Mouse (Mus musculus) myocyte (in vitro differentiated cells): ENCODE results near the gene Gm10842. TPM values are rescaled to one million over a fixed set of nuclear protein-coding genes. Genes with fewer than 3 reads are reported as not detected.

ENCODE experiments used
- H3K27me3 ChIP-seq: one replicate; pipeline ENCODE4 v1.6.1; 2011; ENCODE audit not compliant: control insufficient read depth, insufficient read depth, insufficient read length
- H3K36me3 ChIP-seq: one replicate; pipeline ENCODE4 v1.6.1; 2011; ENCODE audit not compliant: control insufficient read depth, insufficient read depth
- H3K4me2 ChIP-seq: one replicate; pipeline ENCODE4 v1.6.1; 2011; ENCODE audit warnings: low read depth, control low read depth
- H3K4me3 ChIP-seq: one replicate; pipeline ENCODE4 v1.5.1; 2011; ENCODE audit warnings: mild to moderate bottlenecking, control low read depth, moderate library complexity
- H3K79me2 ChIP-seq: one replicate; pipeline ENCODE4 v1.6.1; 2011; ENCODE audit not compliant: control insufficient read depth, insufficient read depth
- H3ac ChIP-seq: one replicate; pipeline ENCODE4 v1.6.1; 2011; ENCODE audit not compliant: control insufficient read depth, insufficient read length
- CEBPB ChIP-seq: IDR thresholded peaks from 2 replicates; pipeline ENCODE4 v1.6.1; 2011; ENCODE audit warnings: mild to moderate bottlenecking, moderate library complexity; ENCODE audit not compliant: poor library complexity, insufficient read depth, severe bottlenecking
- E2F4 ChIP-seq: IDR thresholded peaks from one replicate; pipeline ENCODE4 v1.6.1; 2011; ENCODE audit warnings: mild to moderate bottlenecking, control low read depth, moderate library complexity; ENCODE audit not compliant: insufficient read depth
- MAX ChIP-seq: IDR thresholded peaks from one replicate; pipeline ENCODE4 v1.6.1; 2011; ENCODE audit warnings: low read depth, mild to moderate bottlenecking, control low read depth
- MYOD1 ChIP-seq, 3 experiments: IDR thresholded peaks; one replicate each; pipeline ENCODE4 v1.6.1; 2011; ENCODE audit warnings: control low read depth in 2 of 3, low read depth in 2 of 3, mild to moderate bottlenecking in 2 of 3, moderate library complexity in 1 of 3; ENCODE audit not compliant: insufficient read length in 2 of 3, control insufficient read depth in 1 of 3
- MYOG ChIP-seq, 3 experiments: IDR thresholded peaks; one replicate each; pipeline ENCODE4 v1.6.1; 2011; ENCODE audit warnings: control low read depth in 2 of 3, low read depth in 2 of 3, mild to moderate bottlenecking in 2 of 3; ENCODE audit not compliant: insufficient read length in 2 of 3, control insufficient read depth in 1 of 3, insufficient read depth in 1 of 3
- POLR2A ChIP-seq: IDR thresholded peaks from one replicate; pipeline ENCODE4 v1.6.1; 2011; ENCODE audit warnings: low read depth, mild to moderate bottlenecking, control low read depth, moderate library complexity; ENCODE audit not compliant: insufficient read length
- POLR2AphosphoS2 ChIP-seq: IDR thresholded peaks from one replicate; pipeline ENCODE4 v1.6.1; 2011; ENCODE audit warnings: low read depth, control low read depth; ENCODE audit not compliant: insufficient read length
- REST ChIP-seq: IDR thresholded peaks from one replicate; pipeline ENCODE4 v1.6.1; 2011; ENCODE audit warnings: mild to moderate bottlenecking, control low read depth, moderate library complexity; ENCODE audit not compliant: insufficient read depth, insufficient read length
- SRF ChIP-seq: IDR thresholded peaks from one replicate; pipeline ENCODE4 v1.6.1; 2011; ENCODE audit warnings: low read depth; ENCODE audit not compliant: control insufficient read depth, insufficient read length
- TCF12 ChIP-seq: IDR thresholded peaks from one replicate; pipeline ENCODE4 v1.6.1; 2011; ENCODE audit warnings: mild to moderate bottlenecking, control low read depth; ENCODE audit not compliant: poor library complexity, insufficient read depth, severe bottlenecking
- TCF3 ChIP-seq: IDR thresholded peaks from one replicate; pipeline ENCODE4 v1.6.1; 2011; ENCODE audit warnings: low read depth, control low read depth; ENCODE audit not compliant: insufficient read length
- USF1 ChIP-seq: IDR thresholded peaks from one replicate; pipeline ENCODE4 v1.6.1; 2011; ENCODE audit warnings: low read depth, mild to moderate bottlenecking, control low read depth, moderate library complexity
- polyA plus RNA-seq: library from polyadenylated mRNA; unstranded; fragments of >200 nt; fragmentation: generic; extraction: Trizol; gene quantifications from one replicate; pipeline ENCODE4 v1.2.1, GENCODE M21; 2012; ENCODE audit warnings: missing spikeins

The Gm10842 gene
- polyA plus RNA-seq, 1 experiment = not detected

- H3K4me3 ChIP-seq = no peak overlapping the region
- no peak for TF ChIP-seq USF1
- no peak for TF ChIP-seq SRF
- no peak for TF ChIP-seq MAX
- no peak for TF ChIP-seq REST
- TF ChIP-seq CEBPB = no peak
- no peak for TF ChIP-seq TCF3
- no peak for TF ChIP-seq TCF12
- peak overlapping the region; percentile 44 for H3K4me2 ChIP-seq
- no peaks in the 10 kb centered on the region for H3K27me3 ChIP-seq
- H3ac ChIP-seq = no peak overlapping the region
- H3K79me2 ChIP-seq = no peaks in the 10 kb centered on the region
- H3K36me3 ChIP-seq = no peaks in the 10 kb centered on the region
Observed at GRCm38 (mm10) chr11:105152357-105152899, 5.7 kb downstream of the Gm10842 start.

GRCm38 (mm10) chr11:105153068-105153833, 6.6 kb downstream of the Gm10842 start:
- H3K36me3 ChIP-seq = no peaks in the 10 kb centered on the region

GRCm38 (mm10) chr11:105155915-105156314, 9.2 kb downstream of the Gm10842 start:
- H3K79me2 ChIP-seq = no peaks in the 10 kb centered on the region
- H3K4me2 ChIP-seq = no peak overlapping the region
- H3K27me3 ChIP-seq = no peaks in the 10 kb centered on the region
- TF ChIP-seq POLR2AphosphoS2 = no peak
- TF ChIP-seq MYOG (IDR thresholded peaks at IDR 0.05; ENCODE audit: control insufficient read depth in 1 of 3, insufficient read depth in 1 of 3, insufficient read length in 2 of 3, low read depth in 2 of 3) = no peak
- TF ChIP-seq CEBPB = no peak
- no peak for TF ChIP-seq E2F4
- no peak for TF ChIP-seq TCF3
- TF ChIP-seq SRF = no peak
- no peak for TF ChIP-seq USF1
- no peak for TF ChIP-seq POLR2A
- no peak for TF ChIP-seq REST
- no peak for TF ChIP-seq MAX
- TF ChIP-seq MYOD1 (IDR thresholded peaks at IDR 0.05; ENCODE audit: control insufficient read depth in 1 of 3, insufficient read length in 2 of 3, low read depth in 2 of 3) = no peak
- TF ChIP-seq TCF12 = no peak
- H3K36me3 ChIP-seq = no peaks in the 10 kb centered on the region
- H3K4me3 ChIP-seq = no peak overlapping the region
- no peak overlapping the region for H3ac ChIP-seq

More at GRCm38 (mm10) chr11:105153068-105153833, 6.6 kb downstream of the Gm10842 start:
- H3ac ChIP-seq = no peak overlapping the region
- H3K4me2 ChIP-seq = peak overlapping the region; percentile 44
- no peak overlapping the region for H3K4me3 ChIP-seq
- no peak for TF ChIP-seq TCF3
- no peak for TF ChIP-seq MYOD1 (IDR thresholded peaks at IDR 0.05; ENCODE audit: control insufficient read depth in 1 of 3, insufficient read length in 2 of 3, low read depth in 2 of 3)
- TF ChIP-seq E2F4 = no peak
- TF ChIP-seq POLR2AphosphoS2 = no peak
- TF ChIP-seq MAX = no peak
- no peak for TF ChIP-seq USF1
- TF ChIP-seq TCF12 = no peak
- TF ChIP-seq POLR2A = no peak
- no peak for TF ChIP-seq MYOG (IDR thresholded peaks at IDR 0.05; ENCODE audit: control insufficient read depth in 1 of 3, insufficient read depth in 1 of 3, insufficient read length in 2 of 3, low read depth in 2 of 3)
- no peak for TF ChIP-seq SRF
- no peak for TF ChIP-seq REST
- no peak for TF ChIP-seq CEBPB
- no peaks in the 10 kb centered on the region for H3K27me3 ChIP-seq
- H3K79me2 ChIP-seq = no peaks in the 10 kb centered on the region

GRCm38 (mm10) chr11:105156748-105157267, 10.1 kb downstream of the Gm10842 start:
- Histone ChIP-seq H3K4me2 (no peak overlapping the region), H3ac (no peak overlapping the region), H3K4me3 (no peak overlapping the region), H3K36me3 (no peaks in the 10 kb centered on the region), H3K27me3 (no peaks in the 10 kb centered on the region), H3K79me2 (no peaks in the 10 kb centered on the region)
- TF ChIP-seq CEBPB = no peak

GRCm38 (mm10) chr11:105158047-105158446, 11.4 kb downstream of the Gm10842 start:
- Histone ChIP-seq H3ac (no peak overlapping the region), H3K36me3 (no peaks in the 10 kb centered on the region), H3K4me2 (no peak overlapping the region), H3K27me3 (no peaks in the 10 kb centered on the region), H3K4me3 (no peak overlapping the region), H3K79me2 (no peaks in the 10 kb centered on the region)
- no peak for TF ChIP-seq TCF3
- no peak for TF ChIP-seq MYOG (IDR thresholded peaks at IDR 0.05; ENCODE audit: control insufficient read depth in 1 of 3, insufficient read depth in 1 of 3, insufficient read length in 2 of 3, low read depth in 2 of 3)
- TF ChIP-seq USF1 = no peak
- no peak for TF ChIP-seq MYOD1 (IDR thresholded peaks at IDR 0.05; ENCODE audit: control insufficient read depth in 1 of 3, insufficient read length in 2 of 3, low read depth in 2 of 3)
- no peak for TF ChIP-seq TCF12
- TF ChIP-seq MAX = no peak
- TF ChIP-seq SRF = no peak
